Mouse (Mus musculus): ENCODE data around the gene 9130230L23Rik. TPM values are rescaled to one million over a fixed set of nuclear protein-coding genes. Genes with fewer than 3 reads are reported as not detected.

9130230L23Rik gene
- polyA plus RNA-seq, 1 experiment = not detected

GRCm38 (mm10) chr5:65956144-65957008 is 47.7 kb downstream of the 9130230L23Rik start:
- no peaks in the 10 kb centered on the region for H3K36me3 ChIP-seq (replicated peaks; ENCODE audit: low read length)
- H3K27me3 ChIP-seq (replicated peaks) = no peaks in the 10 kb centered on the region
- H3K4me1 ChIP-seq = peaks cover 47% of the 10 kb centered on the region
- peak overlapping the region; percentile 90 for H3K4me3 ChIP-seq (replicated peaks)
- TF ChIP-seq FLI1 (IDR thresholded peaks at IDR 0.05; ENCODE audit: low read length) (no peak), GATA1 (IDR thresholded peaks at IDR 0.05; ENCODE audit: borderline replicate concordance, low read length) (no peak)
- H3K9me3 ChIP-seq = no peaks in the 10 kb centered on the region

GRCm38 (mm10) chr5:65955343-65956143 is 48.5 kb downstream of the 9130230L23Rik start:
- Histone ChIP-seq H3K4me1 (peaks cover 45% of the 10 kb centered on the region), H3K4me3 (replicated peaks) (peak overlapping the region; percentile 90), H3K27me3 (replicated peaks) (no peaks in the 10 kb centered on the region), H3K36me3 (replicated peaks; ENCODE audit: low read length) (no peaks in the 10 kb centered on the region), H3K9me3 (no peaks in the 10 kb centered on the region)
- TF ChIP-seq GATA1 (IDR thresholded peaks at IDR 0.05; ENCODE audit: borderline replicate concordance, low read length) (no peak), FLI1 (IDR thresholded peaks at IDR 0.05; ENCODE audit: low read length) (no peak)

DNA sequence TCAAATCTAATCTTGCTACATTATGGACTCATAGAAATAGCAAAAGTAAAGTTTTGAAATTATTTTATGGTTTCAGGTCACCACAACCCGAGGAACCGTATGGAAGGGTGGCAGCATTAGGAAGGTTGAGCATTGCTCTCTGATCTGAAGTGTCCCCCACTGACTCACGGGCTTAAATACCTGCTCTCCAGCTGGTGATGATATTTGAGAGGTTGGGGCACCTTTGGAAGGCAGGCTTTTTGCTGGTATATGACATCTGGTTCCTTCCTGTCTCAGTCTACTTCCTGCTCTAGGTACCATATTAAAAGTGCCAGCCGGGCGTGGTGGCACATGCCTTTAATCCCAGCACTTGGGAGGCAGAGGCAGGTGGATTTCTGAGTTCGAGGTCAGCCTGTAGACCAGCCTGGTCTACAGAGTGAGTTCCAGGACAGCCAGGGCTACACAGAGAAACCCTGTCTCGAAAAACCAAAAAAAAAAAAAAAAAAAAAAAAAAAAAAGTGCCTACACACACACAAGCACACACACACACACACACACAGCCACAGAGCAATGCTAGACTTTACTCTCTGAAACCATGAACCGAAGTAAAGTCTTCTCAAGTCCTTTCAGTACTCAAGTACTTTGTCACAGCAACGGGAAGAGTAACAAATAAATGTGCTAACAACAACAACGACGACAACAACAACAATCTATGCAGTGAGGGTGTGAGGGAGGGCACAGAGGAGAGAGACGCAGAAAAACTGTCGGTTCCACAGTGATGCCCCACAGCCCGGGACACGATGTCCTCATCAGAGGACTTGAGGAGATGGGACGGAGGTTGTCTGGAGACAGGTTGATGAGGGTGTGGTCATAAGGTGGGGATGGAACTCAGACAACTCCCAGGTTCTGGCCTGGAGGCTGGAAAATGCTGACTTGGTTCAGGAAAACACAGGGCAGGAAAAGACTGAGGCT is 49.7 kb downstream of the 9130230L23Rik start:
- no peak overlapping the region for H3K4me3 ChIP-seq (replicated peaks)
- H3K27me3 ChIP-seq (replicated peaks) = no peaks in the 10 kb centered on the region

DNA sequence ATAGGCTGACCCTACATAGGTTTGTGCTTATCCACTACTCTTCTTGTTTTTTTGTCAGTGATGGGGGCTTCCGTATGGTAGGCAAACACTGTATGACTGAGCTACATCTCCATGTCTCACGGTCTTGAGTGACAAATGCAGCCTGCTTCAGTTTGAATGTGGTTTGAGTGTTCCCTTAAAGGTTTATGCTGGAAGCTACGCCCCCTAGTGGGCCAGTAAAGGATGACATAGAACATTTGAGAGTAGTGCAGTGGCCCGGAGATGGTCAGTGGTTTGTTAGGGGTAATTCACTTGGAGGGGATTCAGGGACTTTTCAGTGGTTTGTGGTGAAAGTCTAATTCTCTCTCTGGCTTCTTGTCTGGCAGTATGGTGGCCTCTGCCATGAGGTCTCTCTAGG is 52.6 kb downstream of the 9130230L23Rik start:
- TF ChIP-seq FLI1 (IDR thresholded peaks at IDR 0.05; ENCODE audit: low read length) (no peak), GATA1 (IDR thresholded peaks at IDR 0.05; ENCODE audit: borderline replicate concordance, low read length) (no peak)
- Histone ChIP-seq H3K36me3 (replicated peaks; ENCODE audit: low read length) (no peaks in the 10 kb centered on the region), H3K27me3 (replicated peaks) (no peaks in the 10 kb centered on the region), H3K4me3 (replicated peaks) (no peak overlapping the region), H3K4me1 (peaks cover 28% of the 10 kb centered on the region), H3K9me3 (no peaks in the 10 kb centered on the region)

More for the DNA sequence above, 49.7 kb downstream of the 9130230L23Rik start:
- Histone ChIP-seq H3K9me3 (no peaks in the 10 kb centered on the region), H3K36me3 (replicated peaks; ENCODE audit: low read length) (no peaks in the 10 kb centered on the region), H3K4me1 (peaks cover 38% of the 10 kb centered on the region)
- TF ChIP-seq FLI1 (IDR thresholded peaks at IDR 0.05; ENCODE audit: low read length) (no peak), GATA1 (IDR thresholded peaks at IDR 0.05; ENCODE audit: borderline replicate concordance, low read length) (no peak)

GRCm38 (mm10) chr5:65950679-65951512 is 53.2 kb downstream of the 9130230L23Rik start:
- no peak for TF ChIP-seq FLI1 (IDR thresholded peaks at IDR 0.05; ENCODE audit: low read length)
- no peak for TF ChIP-seq GATA1 (IDR thresholded peaks at IDR 0.05; ENCODE audit: borderline replicate concordance, low read length)
- no peaks in the 10 kb centered on the region for H3K9me3 ChIP-seq
- no peak overlapping the region for H3K4me3 ChIP-seq (replicated peaks)
- H3K36me3 ChIP-seq (replicated peaks; ENCODE audit: low read length) = no peaks in the 10 kb centered on the region
- peaks cover 22% of the 10 kb centered on the region for H3K4me1 ChIP-seq
- H3K27me3 ChIP-seq (replicated peaks) = no peaks in the 10 kb centered on the region

- peaks cover 15% of the 10 kb centered on the region for H3K4me1 ChIP-seq
- H3K9me3 ChIP-seq = no peaks in the 10 kb centered on the region
- H3K27me3 ChIP-seq (replicated peaks) = no peaks in the 10 kb centered on the region
- no peak overlapping the region for H3K4me3 ChIP-seq (replicated peaks)
- TF ChIP-seq FLI1 (IDR thresholded peaks at IDR 0.05; ENCODE audit: low read length) (no peak), GATA1 (IDR thresholded peaks at IDR 0.05; ENCODE audit: borderline replicate concordance, low read length) (no peak)
- no peaks in the 10 kb centered on the region for H3K36me3 ChIP-seq (replicated peaks; ENCODE audit: low read length)
Observed at GRCm38 (mm10) chr5:65950236-65950635, 53.8 kb downstream of the 9130230L23Rik start.

DNA sequence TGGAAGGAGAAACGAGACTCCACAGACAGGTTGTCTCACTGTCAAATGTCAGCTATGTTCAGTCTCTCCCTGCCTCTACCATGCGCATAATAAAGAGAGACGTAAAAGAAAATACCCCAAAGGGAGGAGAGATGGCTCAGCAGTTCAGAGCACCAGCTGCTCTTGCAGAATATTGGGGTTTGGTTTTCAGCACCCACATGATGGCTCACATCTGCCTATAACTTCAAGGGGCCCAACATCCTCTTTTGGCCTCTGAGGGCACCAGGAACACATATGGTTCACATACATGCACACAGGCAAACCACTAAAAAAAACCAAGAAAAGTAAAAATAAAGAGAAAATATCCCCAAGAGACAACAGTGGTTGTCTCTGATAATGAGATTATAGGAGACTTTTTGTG is 54.3 kb downstream of the 9130230L23Rik start:
- Histone ChIP-seq H3K4me3 (replicated peaks) (no peak overlapping the region), H3K36me3 (replicated peaks; ENCODE audit: low read length) (no peaks in the 10 kb centered on the region), H3K4me1 (peaks cover 11% of the 10 kb centered on the region), H3K27me3 (replicated peaks) (no peaks in the 10 kb centered on the region), H3K9me3 (no peaks in the 10 kb centered on the region)
- TF ChIP-seq FLI1 (IDR thresholded peaks at IDR 0.05; ENCODE audit: low read length) = no peak
- no peak for TF ChIP-seq GATA1 (IDR thresholded peaks at IDR 0.05; ENCODE audit: borderline replicate concordance, low read length)

GRCm38 (mm10) chr5:65941145-65941544 is 62.9 kb downstream of the 9130230L23Rik start:
- Histone ChIP-seq H3K9me3 (peaks cover 14% of the 10 kb centered on the region), H3K4me1 (peaks cover 43% of the 10 kb centered on the region), H3K4me3 (replicated peaks) (peak overlapping the region; percentile 65), H3K36me3 (replicated peaks; ENCODE audit: low read length) (no peaks in the 10 kb centered on the region), H3K27me3 (replicated peaks) (no peaks in the 10 kb centered on the region)
- no peak for TF ChIP-seq FLI1 (IDR thresholded peaks at IDR 0.05; ENCODE audit: low read length)
- no peak for TF ChIP-seq GATA1 (IDR thresholded peaks at IDR 0.05; ENCODE audit: borderline replicate concordance, low read length)
